Mouse (Mus musculus) kidney, embryonic 14.5 days (tissue): ENCODE data around the gene Fam3c. TPM values are rescaled to one million over a fixed set of nuclear protein-coding genes. Genes with fewer than 3 reads are reported as not detected.

Experiments used
- ATAC-seq: fragments of 200-750 bp; cut with Nextera tagmentation; 2 replicates; pipeline ENCODE4 v1.8.0; 2017; ENCODE audit warnings: moderate number of reproducible peaks, mild to moderate bottlenecking, moderate TSS enrichment, moderate library complexity; ENCODE audit not compliant: low FRiP score, low TSS enrichment
- H3K27ac ChIP-seq: fragments of 300-500 bp; sonication (generic); 2 replicates; pipeline ENCODE4 v1.5.1; 2014; ENCODE audit warnings: low read depth, mild to moderate bottlenecking, low read length, moderate library complexity, mixed read lengths
- H3K27me3 ChIP-seq: fragments of 300-500 bp; sonication (generic); 2 replicates; pipeline ENCODE4 v1.6.1; 2014; ENCODE audit warnings: mild to moderate bottlenecking, low read length; ENCODE audit not compliant: control insufficient read depth, insufficient read depth
- H3K36me3 ChIP-seq: fragments of 300-500 bp; sonication (generic); 2 replicates; pipeline ENCODE4 v1.6.1; 2014; ENCODE audit warnings: low read length, mixed read lengths; ENCODE audit not compliant: control insufficient read depth, insufficient read depth
- H3K4me1 ChIP-seq: fragments of 300-500 bp; sonication (generic); 2 replicates; pipeline ENCODE4 v1.6.1; 2014; ENCODE audit warnings: low read length, mixed read lengths; ENCODE audit not compliant: control insufficient read depth, insufficient read depth
- H3K4me2 ChIP-seq: fragments of 300-500 bp; sonication (generic); replicated peaks from 2 replicates; pipeline ENCODE4 v1.6.1; 2014; ENCODE audit warnings: low read depth, mild to moderate bottlenecking, low read length
- H3K4me3 ChIP-seq: fragments of 300-500 bp; sonication (generic); 2 replicates; pipeline ENCODE4 v1.5.1; 2014; ENCODE audit warnings: mild to moderate bottlenecking, low read length
- H3K9ac ChIP-seq: fragments of 300-500 bp; sonication (generic); 2 replicates; pipeline ENCODE4 v1.6.1; 2014; ENCODE audit warnings: low read depth, mild to moderate bottlenecking, low read length, moderate library complexity
- H3K9me3 ChIP-seq: fragments of 300-500 bp; sonication (generic); 2 replicates; pipeline ENCODE4 v1.6.1; 2016; ENCODE audit warnings: low read length; ENCODE audit not compliant: control insufficient read depth
- WGBS: fragments of 180-500 bp; shearing (Covaris S2); extraction: QIAGEN DNeasy Blood & Tissue Kit; methylation state at CpG from one replicate; pipeline ENCODE4 v1.1.7; 2014; 5-methylcytosine and 5-hydroxymethylcytosine counted together
- polyA plus RNA-seq: library from polyadenylated mRNA; unstranded; fragments of >200 nt; fragmentation: Nextera tagmentation; extraction: Ambion mirVana; gene quantifications from 2 replicates; pipeline ENCODE4 v1.2.1, GENCODE M21; 2014

The Fam3c gene
- polyA plus RNA-seq, result 44.7 and 61.8 TPM in 2 replicates

DNA sequence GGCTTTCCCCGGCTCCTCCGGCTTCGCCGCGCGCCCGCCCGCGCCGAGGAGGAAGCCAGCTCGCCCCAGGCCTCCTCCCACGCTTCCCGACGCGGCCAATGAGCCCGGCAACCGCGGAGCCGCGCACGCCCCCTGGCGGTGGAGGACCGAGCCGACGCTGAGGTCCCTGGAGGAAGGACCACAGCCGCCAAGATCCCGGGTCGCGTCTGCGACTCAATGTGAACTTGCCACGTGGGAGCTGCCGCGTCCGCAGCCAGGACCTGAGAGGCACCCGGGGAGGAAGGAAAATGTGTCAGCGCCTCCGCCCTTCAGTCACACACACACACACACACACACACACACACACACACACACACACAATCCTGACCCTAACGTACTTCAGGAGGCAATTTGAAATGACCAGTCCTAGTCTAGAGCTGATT, at the start of gene Fam3c:
TSS of gene Fam3c (minus strand) at position 158 of the 422 bp plus-strand sequence.
- Histone ChIP-seq H3K36me3 (no peaks in the 10 kb centered on the region), H3K4me1 (peaks cover 20% of the 10 kb centered on the region), H3K4me2 (peak within 1 kb of the TSS; percentile 41), H3K27me3 (no peaks in the 10 kb centered on the region), H3K27ac (peak within 1 kb of the TSS; percentile 57; the same call in 1 of the 2 replicates), H3K4me3 (peak within 1 kb of the TSS; percentile 58), H3K9ac (peak within 1 kb of the TSS; percentile 79), H3K9me3 (no peaks in the 10 kb centered on the region)
- ATAC-seq, result peak; percentile 98
- under 1% methylated on average over 33 of the region's 38 CpGs for WGBS

DNA sequence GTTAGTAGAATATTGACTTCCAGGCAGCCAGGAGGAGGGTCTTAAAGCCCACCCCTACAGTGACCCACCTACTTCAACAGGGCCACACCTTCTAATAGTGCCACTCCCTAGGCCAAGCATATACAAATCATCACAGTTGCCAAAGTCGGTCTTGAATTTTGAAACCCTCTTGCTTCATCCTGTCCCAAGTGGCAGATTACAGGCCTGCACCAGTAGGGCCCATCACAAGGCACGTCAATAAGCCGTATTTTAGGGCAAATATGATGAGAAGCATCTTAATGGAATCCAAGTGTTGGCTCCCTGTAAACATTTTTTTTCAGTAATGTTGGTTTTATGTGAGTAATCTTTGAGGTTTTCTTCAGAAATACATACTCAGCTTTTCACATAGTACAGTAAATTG, 49.0 kb upstream of the Fam3c start:
- Histone ChIP-seq H3K4me1 (no peaks in the 10 kb centered on the region), H3K9ac (no peak overlapping the region), H3K27me3 (no peaks in the 10 kb centered on the region), H3K9me3 (no peaks in the 10 kb centered on the region), H3K4me3 (no peak overlapping the region), H3K36me3 (no peaks in the 10 kb centered on the region), H3K27ac (no peak overlapping the region), H3K4me2 (no peak overlapping the region)
- no peak for ATAC-seq
- 92% methylated on average over 3 of the region's 3 CpGs for WGBS

DNA sequence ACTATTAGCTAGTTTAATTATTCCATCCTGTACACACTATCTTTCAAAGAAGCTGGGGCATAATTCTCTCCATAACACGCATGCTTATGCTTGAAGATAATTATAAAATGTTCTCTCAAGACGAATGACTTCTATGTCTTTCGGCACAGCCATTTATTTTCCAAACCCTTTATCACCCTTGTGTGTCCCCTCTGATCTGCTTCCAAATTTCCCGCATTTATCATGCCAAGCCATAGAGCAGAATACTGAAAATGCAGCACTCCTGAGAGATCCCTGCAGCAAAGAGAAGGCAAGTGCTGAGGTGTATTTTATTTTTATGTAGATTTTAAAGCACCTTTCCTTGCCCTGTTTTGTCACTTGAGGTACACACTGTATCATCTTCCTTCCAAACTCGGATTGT, 47.7 kb upstream of the Fam3c start:
- H3K4me2 ChIP-seq, result no peak overlapping the region
- no peaks in the 10 kb centered on the region for H3K4me1 ChIP-seq
- no peak overlapping the region for H3K27ac ChIP-seq
- no peak for ATAC-seq
- no peaks in the 10 kb centered on the region for H3K36me3 ChIP-seq
- 78% methylated on average over 5 of the region's 5 CpGs for WGBS
- H3K9ac ChIP-seq, result no peak overlapping the region
- no peak overlapping the region for H3K4me3 ChIP-seq
- H3K27me3 ChIP-seq, result no peaks in the 10 kb centered on the region
- H3K9me3 ChIP-seq, result no peaks in the 10 kb centered on the region

DNA sequence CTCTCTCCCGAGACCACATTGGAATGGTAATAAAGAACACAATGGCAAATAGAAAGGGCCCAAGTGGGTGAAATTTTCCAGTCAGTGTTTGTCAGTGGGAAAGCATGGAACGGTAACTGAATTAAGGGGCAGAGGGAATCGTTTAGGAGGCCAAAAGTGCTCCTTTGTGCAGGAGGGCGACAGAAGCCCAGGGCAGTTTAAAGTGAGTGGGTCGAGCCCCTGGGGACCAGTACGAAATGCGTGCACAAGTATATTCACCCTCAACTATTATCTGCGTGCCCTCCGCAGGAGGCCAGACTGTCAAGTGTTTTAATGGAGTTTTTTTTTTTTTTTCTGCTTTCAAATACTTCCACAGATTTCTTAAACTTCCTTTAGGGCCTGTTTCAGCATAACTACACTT, 47.3 kb upstream of the Fam3c start:
- ATAC-seq, result no peak
- no peaks in the 10 kb centered on the region for H3K9me3 ChIP-seq
- no peak overlapping the region for H3K9ac ChIP-seq
- 75% methylated on average over 9 of the region's 9 CpGs for WGBS
- no peak overlapping the region for H3K27ac ChIP-seq
- H3K4me1 ChIP-seq, result no peaks in the 10 kb centered on the region
- no peak overlapping the region for H3K4me3 ChIP-seq
- no peaks in the 10 kb centered on the region for H3K36me3 ChIP-seq
- no peaks in the 10 kb centered on the region for H3K27me3 ChIP-seq
- H3K4me2 ChIP-seq, result no peak overlapping the region

DNA sequence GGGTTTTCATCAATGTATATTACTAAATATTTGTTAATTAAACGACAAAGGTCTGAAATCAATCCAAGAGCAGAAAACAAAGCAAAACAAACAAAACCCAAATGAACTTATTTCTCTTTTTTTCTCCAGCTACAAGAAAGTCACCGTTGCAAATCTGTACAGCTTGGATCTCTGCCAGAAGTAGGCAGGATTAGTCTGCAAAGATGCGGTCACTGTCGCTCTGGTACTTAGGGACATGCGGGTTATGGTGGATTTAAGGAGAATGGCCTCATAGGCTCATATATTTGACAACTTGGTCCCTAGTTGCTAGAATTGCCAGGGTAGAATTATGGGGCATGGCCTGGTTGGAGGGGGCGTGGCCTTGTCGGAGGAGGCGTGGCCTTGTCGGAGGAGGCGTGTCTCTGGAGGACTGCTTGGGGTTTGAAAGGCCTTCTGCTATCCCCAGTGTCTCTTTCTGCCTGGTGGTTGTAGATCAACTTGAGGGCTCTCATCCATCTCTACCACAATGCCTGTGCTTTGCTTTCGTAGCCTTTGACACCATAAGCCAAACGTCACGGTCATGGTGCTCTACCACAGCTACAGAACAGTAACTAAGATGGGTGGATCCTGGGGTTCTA, 46.6 kb upstream of the Fam3c start:
- Histone ChIP-seq H3K27ac (no peak overlapping the region), H3K4me3 (no peak overlapping the region), H3K9ac (no peak overlapping the region), H3K4me1 (no peaks in the 10 kb centered on the region), H3K9me3 (no peaks in the 10 kb centered on the region), H3K4me2 (no peak overlapping the region), H3K27me3 (no peaks in the 10 kb centered on the region), H3K36me3 (no peaks in the 10 kb centered on the region)
- no peak for ATAC-seq
- WGBS, result 80% methylated on average over 13 of the region's 13 CpGs

DNA sequence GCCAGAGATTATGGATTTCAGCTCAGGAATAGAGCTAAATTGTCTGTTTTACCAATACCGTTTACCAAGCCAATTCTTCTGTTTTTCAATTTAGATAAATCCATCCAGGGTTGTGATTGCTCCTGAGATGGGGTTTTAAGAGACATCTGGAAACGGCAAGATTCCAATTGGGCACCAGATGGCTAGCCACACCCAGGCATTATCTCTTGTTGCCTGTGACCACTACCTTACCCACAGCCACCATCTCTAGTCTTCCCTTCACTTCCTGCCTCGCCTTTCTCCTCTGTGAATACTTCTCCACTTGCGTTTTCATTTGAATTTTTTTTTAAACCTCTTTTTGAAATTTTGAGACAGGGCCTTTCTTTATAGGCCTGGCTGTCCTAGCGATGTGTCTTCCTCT, 46.0 kb upstream of the Fam3c start:
- H3K4me3 ChIP-seq, result no peak overlapping the region
- no peak for ATAC-seq
- H3K9me3 ChIP-seq, result no peaks in the 10 kb centered on the region
- 87% methylated on average over 5 of the region's 5 CpGs for WGBS
- H3K27ac ChIP-seq, result no peak overlapping the region
- no peaks in the 10 kb centered on the region for H3K27me3 ChIP-seq
- H3K9ac ChIP-seq, result no peak overlapping the region
- H3K36me3 ChIP-seq, result no peaks in the 10 kb centered on the region
- H3K4me2 ChIP-seq, result no peak overlapping the region
- no peaks in the 10 kb centered on the region for H3K4me1 ChIP-seq

DNA sequence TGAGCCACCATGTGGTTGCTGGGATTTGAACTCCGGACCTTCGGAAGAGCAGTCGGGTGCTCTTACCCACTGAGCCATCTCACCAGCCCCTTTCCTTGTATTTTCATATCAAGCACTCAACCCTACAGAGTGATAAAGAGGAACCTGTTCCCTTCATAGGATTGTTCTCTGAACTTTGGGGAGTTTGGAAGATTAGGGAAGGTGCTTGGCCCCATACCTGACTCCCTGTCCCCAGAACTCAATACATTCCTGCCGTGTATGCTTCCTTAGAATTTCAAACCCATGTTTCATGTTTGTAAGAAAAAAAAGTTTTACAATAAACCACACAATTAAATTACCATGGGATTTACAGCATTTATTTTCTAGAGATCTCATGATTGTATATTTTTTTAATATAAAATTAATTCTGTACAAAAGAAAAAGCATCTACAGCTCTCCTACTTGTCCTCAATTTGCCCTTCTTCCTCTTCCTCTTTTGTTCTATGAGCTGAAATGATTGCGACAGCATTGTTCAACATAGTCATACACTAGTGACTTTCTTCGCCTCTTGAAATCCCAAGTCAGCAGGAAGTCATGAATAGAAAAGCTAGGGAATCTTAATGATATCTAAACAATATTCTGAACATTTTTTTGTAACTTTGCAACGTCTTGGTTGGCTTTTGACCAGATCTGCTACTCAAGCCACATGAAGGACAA, 42.2 kb upstream of the Fam3c start:
- ATAC-seq, result no peak
- Histone ChIP-seq H3K4me2 (no peak overlapping the region), H3K27me3 (no peaks in the 10 kb centered on the region), H3K4me1 (no peaks in the 10 kb centered on the region), H3K9ac (no peak overlapping the region), H3K27ac (no peak overlapping the region), H3K9me3 (no peaks in the 10 kb centered on the region), H3K4me3 (no peak overlapping the region), H3K36me3 (no peaks in the 10 kb centered on the region)
- 91% methylated on average over 7 of the region's 7 CpGs for WGBS

DNA sequence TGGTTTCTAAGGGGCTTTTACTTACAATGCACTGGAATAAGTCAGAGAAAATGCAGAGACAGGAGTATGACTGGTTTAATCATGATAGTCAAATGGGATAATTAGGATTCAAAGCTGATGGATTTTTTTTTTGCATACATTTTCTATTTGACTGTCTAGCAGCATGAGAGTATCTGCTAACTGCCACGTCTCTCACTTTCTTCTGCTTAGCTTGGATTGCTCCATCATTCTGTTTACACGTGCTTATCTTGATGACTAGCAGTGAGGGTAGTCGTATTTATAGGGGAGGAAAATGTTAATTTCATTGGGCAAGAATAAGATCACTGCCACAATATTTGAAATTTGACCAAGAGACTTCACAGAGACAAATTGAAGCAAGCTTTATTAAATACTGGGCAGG, 39.2 kb upstream of the Fam3c start:
- Histone ChIP-seq H3K9me3 (no peaks in the 10 kb centered on the region), H3K4me1 (no peaks in the 10 kb centered on the region)
- no peak for ATAC-seq

DNA sequence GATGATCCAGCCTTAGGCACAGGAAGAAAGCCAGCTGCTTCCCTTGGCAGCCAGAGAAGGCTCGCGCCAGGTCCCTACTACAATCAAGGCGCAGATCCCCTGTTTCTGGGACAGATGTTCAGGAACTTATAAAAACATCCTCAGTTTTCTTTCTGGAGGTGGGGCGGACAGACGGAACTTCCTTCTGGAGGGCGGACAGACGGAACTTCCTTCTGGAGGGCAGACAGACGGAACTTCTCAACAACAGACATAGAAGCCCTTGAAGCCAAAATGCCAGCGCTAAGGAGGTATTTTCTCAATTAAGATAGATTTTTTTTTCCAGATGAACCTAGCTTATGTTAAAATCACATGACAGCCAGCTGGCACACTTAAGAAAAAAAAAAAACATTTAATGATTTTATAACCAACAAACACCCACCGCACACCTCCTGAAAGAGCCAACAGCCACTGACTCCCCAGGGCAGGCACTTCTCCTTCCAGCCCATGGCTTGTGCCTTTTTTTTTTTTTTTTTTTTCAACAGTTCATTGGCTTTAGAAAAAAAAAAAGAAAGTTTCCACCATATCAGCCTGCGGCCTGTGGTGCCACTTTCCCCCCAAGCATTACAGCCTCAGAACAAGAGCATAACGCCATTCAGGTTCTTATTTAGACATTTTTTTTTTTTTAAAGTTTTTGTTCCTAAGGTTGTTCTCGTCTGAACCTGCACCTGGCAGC, 34.8 kb upstream of the Fam3c start:
- WGBS, result 66% methylated on average over 13 of the region's 13 CpGs
- Histone ChIP-seq H3K4me3 (no peak overlapping the region), H3K4me2 (no peak overlapping the region), H3K27ac (no peak overlapping the region), H3K9ac (no peak overlapping the region), H3K27me3 (no peaks in the 10 kb centered on the region), H3K9me3 (no peaks in the 10 kb centered on the region), H3K4me1 (no peaks in the 10 kb centered on the region), H3K36me3 (no peaks in the 10 kb centered on the region)
- no peak for ATAC-seq

More for the DNA sequence above, 39.2 kb upstream of the Fam3c start:
- H3K27me3 ChIP-seq, result no peaks in the 10 kb centered on the region
- H3K36me3 ChIP-seq, result no peaks in the 10 kb centered on the region
- no peak overlapping the region for H3K9ac ChIP-seq
- H3K4me2 ChIP-seq, result no peak overlapping the region
- H3K27ac ChIP-seq, result no peak overlapping the region
- WGBS, result 70% methylated on average over 3 of the region's 3 CpGs
- H3K4me3 ChIP-seq, result no peak overlapping the region
